Mouse (Mus musculus): ENCODE data around the gene Gm20696.

GRCm38 (mm10) chr6:99491979-99492544 lies 174.5 kb downstream of the Gm20696 start:
- TF ChIP-seq CTCF (IDR thresholded peaks at IDR 0.05; ENCODE audit: extremely low read depth, insufficient read depth, insufficient read length, insufficient replicate concordance) = no peak
- no peak for TF ChIP-seq POLR2A (IDR thresholded peaks at IDR 0.05; ENCODE audit: low read depth, low read length)
